Mouse (Mus musculus) fat pad, adult 2 months (tissue): ENCODE measurements around the gene Bex4.
"Not testable (repeated sequence)": the region's sequence is repeated elsewhere in the genome, so short reads cannot be mapped to it uniquely, and the experiment has no call there.

Experiments used
- DNase-seq: peaks from one replicate; pipeline ENCODE4 v3.0.0-alpha.2; 2011; ENCODE audit warnings: low read depth, low spot score; ENCODE audit errors: extremely low read depth

Bex4 gene

DNA sequence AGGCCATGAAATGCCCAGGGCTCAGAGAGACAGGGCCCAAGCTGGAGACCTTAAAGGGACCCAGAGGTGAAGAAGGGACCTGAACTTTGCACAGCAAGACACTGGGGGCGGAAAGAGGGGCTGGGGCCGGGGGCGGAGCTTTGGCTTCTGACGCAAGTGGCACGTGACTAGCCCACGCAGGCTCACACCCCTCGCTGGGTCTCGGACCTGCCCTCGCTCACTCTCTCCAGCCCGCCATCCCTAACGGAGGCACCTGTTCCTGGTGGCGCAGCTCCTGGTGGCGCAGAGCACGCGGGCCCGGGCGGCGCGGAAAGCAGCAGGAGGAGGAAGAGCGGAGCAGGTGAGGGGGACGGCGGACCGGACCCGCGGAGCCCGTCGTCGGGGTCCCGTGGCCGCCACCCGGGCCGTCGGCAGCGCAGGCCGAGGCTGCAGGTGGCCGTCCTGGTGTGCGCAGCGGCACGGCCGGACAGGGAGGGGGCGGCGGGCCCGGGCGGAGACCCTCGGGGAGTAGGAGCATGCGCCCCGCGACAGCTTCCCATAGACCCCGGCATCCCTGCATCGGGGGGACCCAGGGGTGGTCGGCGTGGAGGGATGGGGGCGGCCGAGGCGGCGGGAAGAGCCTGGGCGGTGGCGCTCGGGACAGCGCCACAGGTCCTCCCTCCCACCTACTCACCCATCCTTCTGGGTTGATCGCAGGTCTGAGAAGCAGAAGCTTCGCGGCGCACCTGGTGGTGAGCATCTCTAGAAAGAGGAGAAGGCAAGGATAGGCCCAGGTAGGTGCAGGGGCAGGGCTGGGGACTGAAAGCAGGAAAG is at the start of gene Bex4:
Gene Bex4 (plus strand): TSS at position 170 of the 813 bp plus-strand sequence.
- DNase-seq = not testable (repeated sequence)

DNA sequence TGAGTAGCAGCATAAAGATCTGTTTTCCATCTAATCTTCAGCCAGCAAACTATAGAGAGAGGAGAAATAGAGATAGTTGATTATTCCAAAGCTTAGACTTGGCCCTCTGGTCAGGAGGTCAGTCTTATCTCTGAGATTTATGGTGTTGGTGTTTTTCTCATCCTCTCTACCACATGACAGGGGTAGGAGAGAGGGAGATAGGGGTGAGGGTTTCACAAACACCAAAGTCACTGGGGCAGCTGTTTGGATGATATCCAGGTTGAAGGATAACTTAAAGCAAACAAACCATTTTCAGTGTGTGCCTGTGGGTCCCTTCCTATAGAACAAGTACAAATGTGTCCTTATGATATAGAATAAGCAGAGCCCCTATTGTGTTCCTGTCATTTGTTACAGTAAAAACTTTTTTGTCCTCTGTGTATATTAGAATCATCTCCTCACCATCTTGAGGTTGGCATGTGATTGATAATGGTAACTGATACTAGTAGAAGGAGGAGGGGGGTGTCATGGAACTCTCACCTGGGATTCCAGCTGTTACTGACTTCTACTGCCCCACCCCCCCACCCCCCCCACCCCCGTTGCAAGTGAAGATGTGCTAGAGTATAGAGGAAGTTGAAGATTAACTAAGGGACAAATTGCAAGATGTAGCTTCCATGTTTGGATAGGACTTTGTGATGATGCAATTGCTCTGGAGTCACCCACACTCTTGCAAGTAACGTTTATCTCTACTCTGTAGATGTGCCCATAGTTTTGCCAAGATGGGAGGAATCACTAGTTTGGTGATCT is 46.1 kb upstream of the Bex4 start:
- DNase-seq = no peak

DNA sequence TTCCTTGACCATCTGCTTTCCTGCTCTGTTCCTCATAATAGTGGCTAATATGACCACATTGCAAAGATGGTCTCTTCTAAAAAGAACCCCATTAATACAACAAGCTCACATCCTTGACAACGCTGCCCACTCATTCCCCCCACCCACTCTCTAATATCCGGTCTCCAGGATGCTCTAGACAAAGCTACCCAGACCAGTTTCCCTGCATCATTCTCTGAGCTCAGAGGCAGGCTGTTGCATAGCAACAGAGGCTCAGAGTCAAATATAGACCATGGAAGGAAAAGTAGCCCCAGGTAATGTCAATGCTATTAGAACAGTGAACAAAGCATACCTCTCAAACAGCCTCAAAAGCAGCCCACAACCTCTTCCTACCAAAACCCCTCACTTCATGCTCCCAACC is 44.4 kb upstream of the Bex4 start:
- DNase-seq = no peak

DNA sequence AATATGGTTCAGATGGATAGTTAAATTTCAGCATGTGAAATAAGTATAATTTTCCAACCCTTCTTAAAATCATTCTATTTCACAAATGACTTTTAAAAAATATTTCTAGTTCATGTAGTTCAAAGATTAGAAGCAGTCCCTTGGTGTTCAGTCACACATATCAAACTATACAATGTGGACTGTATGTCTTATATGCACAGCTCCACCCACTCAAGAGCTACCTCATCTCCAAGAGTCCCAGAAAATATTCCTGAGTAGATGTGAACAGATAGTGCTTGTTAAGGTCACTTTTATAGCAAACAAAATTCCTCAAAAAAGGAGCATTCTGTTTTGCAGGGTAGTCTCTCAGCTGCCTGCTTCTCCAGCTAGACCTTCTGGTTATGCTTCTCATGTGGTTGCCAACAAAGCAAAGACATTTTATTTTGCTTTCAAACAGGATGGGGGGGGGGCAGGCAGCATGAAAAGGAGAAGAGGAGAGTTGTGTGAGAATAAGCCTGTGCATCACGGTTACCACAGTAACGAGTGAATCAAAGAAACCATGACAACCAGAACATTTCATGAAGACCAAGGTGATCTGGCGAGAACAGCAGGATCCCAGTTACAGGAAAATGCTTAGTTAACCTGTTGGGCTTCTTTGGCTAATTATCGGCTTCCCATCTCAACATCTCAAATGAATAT is 34.6 kb upstream of the Bex4 start:
- no peak for DNase-seq

DNA sequence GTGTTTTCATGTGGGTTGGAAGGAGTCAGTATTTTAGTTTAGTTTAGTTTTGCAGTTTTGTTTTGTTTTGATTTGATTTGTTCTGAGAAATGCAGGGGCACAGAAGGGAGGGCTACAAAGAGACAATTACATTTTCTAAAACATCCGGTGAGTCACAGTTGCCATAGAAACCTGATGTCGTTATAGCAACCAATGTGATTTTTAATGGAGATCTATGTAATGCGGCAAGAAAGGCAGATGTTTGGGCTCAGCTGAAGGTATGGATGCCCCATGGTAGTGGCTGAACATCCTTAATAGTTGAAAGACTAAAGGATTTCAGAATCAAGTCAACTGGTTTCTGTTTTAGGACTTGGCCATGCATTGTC is 34.1 kb upstream of the Bex4 start:
- DNase-seq = no peak

DNA sequence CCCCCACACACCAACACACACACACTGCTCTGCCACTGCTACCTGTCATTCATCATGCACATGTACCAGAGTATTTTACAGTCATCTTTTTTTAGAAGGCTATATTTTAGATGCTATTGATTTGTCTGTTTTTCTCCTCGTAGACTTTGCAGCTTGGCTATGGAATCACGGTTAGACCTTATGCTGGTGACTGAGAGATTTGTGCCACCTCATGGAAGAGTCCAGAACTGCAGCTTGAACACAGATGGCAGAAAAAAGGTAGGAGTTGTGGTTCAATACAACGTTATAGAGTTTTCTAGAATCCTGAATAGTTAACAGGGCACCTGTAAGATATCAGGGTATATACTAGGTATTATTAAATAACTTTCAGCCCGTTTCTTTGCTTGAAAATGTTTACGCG is 30.9 kb upstream of the Bex4 start:
- DNase-seq = no peak

DNA sequence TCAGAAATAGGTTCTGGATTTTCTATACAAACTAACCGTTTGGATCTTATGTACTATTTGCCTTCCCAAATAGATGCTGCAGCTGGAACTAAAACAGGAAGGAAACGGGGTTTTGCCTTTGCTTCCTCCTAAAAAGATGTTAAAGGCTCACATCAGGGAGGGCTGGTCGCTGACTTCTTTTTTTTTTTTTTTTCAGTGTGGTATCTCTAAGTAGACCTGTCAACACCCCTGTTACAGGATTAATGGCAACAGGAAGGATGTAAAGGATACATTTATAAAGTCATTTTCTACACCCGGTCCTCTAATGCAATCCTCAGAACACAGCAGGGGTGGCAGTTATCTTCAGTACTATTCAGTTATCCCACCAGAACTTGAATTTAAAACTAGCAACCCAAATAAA is 23.8 kb upstream of the Bex4 start:
- DNase-seq = no peak

DNA sequence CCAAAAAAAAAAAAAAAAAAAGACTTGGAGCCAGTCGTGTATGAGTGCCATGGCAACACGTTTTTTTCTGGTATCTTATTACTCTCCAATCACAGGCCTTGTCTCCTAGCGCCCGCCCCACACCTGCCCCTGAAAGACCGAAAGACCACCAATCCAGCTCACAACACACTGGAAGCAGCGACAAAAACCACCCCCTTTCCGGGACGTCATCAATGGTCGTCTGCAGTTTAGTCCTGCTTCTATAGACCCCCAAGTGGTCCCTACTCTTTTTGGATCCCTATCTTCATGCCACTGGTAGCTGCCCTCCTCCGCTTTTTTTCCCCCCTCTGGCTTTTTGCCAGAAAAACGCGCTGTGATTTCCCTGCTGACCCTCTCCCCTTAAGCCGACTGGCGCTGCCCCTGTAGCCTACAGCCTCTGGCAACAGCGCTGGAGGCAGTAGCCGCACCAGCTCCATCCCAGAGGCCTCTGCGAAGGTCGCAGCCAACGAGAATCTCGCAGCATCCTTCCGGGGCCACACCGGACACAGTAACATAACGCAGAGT is 23.3 kb upstream of the Bex4 start:
- no peak for DNase-seq

DNA sequence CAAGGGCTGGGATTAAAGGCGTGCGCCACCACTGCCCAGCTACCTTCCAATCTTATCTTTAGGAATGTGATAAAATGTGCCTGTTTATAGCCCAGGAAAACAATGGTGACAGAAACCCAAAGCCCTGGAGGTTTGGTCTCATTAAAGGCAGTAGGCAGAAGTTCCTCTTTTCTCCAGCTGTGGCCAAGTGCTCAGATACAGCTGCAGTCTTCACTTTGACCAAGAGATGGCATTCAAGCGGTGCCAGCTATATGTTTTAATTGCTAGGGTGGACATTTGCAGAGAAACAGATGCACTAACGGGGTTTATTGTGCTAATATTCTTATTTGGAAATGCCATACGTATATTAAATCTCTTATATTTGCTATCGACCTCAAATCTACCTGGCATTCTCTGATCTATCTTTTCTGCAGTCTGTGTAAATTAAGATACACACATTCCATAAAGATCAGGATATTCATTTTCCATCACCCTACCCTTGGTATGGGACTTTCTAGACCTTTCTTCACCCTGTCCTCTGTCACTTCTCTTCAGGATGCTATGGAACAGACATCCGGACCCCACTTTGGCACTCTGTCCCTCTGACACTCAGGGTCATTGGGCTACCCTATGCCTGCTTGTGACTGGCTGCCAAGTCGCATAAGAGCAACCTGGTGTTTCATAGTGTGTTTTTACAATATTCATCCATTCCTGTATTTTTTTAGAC is 11.6 kb upstream of the Bex4 start:
- DNase-seq = no peak

DNA sequence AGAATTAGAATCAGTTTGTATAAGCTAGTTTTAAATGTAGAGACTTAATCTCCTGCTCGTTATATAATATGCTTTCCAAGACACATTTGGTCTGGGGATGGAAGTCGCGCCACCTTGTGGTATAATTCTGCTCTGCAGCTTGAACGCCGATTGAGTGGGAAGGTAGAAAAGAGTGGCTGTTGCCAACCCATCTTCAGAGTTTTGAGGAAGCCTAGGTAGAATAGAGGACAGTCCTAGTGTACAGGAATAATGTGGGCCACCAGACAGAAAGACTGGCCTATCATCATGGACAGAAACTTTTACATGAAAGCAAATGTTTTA is 11.1 kb upstream of the Bex4 start:
- DNase-seq = no peak

DNA sequence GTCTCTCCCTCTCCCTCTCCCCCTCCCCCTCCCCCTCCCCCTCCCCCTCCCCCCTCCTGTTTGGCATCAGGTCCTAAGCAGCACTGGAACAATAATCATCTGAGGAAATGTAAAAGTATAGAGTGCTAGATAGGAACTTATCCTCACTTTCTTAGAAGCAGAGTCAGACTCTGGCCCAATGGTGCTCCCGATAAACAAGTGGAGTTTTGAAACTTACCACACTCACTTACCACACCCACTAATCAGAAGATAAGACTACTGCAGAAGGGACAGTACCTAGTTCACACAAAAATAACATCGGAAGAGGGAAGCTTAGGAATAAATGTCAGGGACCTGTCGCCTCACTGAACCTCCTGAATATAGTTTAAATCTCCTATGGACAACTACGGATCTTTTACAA is 3.2 kb upstream of the Bex4 start:
- no peak for DNase-seq

DNA sequence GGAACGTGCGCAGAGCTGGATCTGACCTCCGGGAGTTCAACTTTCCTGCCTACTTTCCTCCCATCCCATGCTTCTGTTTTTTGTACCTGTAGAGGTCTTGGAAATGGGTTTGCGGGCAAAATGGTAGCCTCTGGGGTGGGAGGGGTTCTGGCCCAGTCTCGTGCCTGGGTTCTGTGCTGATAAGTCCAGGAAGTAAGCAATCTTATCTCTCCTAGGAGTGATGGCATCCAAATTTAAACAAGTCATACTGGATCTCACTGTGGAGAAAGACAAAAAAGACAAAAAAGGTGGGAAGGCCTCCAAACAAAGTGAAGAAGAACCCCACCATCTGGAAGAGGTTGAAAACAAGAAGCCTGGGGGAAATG is 826 bp downstream of the Bex4 start:
- not testable (repeated sequence) for DNase-seq

DNA sequence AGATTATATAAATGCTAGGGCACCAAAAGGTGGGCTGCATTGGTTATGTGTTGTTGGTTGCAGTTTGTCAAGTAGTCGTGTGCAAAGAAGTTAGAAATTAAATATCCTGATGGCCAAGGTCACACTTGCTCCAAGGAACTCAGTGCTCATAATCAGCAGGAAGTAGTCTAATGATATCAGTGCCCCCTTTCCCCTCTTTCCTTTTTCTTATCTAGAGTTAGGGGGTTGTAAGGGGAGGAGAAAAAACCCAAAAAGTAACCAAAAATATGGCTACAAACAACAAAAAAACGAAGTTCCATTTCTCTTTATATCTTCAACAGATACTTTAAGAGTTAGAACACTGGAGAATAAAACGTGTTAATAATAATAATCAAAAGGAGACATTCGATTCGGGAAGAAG is 2.6 kb downstream of the Bex4 start:
- no peak for DNase-seq

DNA sequence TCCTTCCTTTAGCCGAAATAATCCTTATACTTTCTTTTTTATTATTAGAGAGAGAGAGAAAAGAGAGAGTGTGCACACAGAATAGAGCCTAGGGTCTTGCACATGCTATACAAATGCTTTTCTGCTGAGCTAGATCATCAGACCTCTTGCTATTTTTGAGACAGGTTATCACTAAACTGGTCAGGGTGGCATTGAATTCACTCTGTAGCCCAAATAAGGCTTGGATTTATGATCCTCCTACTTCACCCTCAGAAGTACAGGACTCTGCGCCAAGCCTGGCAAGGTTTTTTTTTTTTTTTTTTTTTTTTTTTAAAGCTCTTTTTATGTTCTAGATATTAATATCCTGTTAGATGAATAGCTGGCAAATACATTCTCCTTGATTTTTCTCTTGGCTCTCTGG is 4.9 kb downstream of the Bex4 start:
- no peak for DNase-seq

DNA sequence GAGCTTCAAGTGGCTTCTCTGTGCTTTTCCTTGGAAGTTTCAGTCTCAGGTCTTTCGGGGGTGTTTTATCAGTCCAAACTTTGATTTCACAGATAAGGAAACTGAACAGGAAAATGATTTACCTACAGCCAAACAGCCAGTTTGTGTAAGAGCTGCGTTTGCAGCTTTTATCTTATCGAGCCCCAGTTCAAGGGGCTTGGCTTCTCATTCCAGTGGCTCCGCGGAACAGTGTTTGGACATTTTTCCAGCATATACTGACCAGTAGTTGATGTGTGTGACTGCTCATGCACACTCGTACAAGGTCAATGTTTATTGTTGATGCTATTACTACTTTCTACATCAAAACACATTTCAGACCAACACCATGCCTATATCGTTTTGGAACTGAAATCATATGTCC is 5.4 kb downstream of the Bex4 start:
- no peak for DNase-seq

DNA sequence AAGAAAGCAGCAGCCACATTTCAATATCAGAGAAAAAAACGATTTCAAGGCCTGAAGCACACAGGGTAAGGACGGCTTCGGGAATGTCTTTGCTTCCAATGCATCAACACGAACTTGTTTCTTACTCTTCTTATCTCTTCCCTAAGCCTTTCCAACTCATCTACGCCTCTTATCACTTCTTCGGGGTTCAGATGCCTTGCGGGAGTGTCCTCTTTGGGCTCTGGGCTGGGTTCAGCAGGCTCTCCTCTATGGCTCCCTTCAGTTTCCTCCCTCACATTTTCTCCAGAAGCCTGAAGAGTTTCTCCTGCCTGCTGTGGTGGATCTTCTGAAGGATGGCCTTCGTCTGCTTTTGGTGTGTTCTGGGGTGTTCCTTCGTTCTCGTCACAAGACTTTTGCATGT is 31.8 kb downstream of the Bex4 start:
- no peak for DNase-seq

DNA sequence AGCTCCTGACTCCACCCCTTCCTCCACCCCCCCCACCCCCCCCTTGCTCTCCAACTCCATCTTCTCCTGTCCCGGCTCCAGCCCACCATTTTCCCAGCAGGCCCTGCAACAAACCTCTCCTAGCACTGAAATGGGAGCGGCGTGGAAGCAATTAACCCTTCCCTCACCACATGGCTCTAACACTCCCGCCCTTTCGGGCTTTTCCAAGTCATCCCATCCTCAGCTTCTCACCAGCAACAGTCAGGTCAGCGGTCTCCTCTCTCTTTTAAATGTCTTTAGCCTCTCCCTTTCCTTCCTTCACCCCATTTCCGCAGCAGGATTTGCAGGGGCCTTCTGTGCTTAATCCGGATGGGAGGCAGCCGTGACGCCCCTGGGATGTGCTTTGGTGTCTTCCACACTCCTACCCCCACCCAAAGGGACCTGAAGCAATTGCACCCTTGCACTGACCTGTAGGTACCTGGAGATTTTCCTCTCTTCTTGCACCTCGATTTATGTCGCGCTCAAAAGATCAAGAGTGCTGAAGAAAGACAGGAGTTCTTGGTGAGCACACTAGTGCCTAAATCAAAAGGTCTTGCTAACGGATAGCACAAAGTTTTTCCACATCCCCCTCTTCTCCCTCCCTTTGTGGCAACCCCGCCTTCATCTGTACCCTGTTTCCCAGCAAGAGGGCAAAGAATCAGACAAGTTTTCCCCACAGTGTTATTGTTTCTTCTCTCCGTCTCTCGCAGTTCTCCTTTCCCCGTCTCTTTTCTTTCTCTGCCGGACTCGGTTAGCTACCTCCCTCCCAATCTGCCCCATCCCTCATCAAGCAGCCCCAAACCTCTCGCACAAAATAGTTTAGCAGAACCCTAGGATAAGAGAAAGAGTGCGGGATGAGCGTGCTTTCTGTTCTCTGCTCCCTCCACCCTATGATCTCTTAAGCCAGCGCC is 32.7 kb downstream of the Bex4 start:
- DNase-seq = no peak

DNA sequence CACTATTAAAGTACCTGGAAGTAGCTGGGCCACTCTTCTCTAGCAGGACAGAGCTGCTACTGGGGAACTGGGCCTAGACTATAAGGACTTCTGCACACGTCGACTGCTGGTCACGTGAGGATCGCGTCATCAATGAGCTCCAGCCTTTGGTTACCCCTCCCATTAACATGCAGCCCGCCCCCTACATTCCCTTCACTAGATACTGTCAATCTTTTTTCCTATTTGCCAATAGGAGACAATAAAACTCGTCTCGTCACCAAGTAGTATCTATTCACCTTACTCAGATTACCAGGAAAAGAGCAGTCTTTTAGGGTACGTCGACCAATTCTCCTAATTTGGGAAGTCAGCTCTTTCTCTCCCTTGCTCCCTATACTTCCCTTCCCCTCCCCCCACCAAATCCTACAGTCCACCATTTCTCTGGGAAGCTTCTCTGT is 33.3 kb downstream of the Bex4 start, which contains the start of gene Tceal8:
Gene Tceal8 (minus strand): TSS at position 225 of the 434 bp plus-strand sequence.
- peak; percentile 21 for DNase-seq

DNA sequence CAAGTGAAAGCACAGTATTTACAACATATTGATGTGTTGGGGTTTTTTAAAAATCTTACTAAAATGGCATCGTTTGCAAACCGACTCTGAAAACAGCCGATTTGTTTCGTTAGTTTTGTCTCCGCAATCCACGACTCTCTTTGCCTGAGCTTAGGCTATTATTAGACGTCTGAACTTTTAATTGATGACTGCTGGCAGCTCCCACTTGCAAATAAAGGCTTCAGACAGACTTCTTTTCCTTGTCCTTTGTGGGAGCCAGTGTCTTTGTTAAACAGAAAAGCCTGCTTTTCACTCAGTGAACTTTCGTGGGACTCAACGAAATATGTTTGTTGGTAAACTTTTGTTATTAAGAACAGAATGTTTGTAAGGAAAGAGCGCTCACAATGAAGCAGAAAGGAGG is 34.0 kb downstream of the Bex4 start:
- no peak for DNase-seq
